Mouse (Mus musculus) v-Abl transformed pro-B cells (cell line): ENCODE measurements around the gene Kifap3.
"Not testable (repeated sequence)": the region's sequence is repeated elsewhere in the genome, so short reads cannot be mapped to it uniquely, and the experiment has no call there.

ENCODE experiments used
- in situ Hi-C, 2 experiments: fragments of 400-800 bp; cut with MboI; formaldehyde crosslinking; loops; one replicate each; pipeline ENCODE4 v1.15.1; 2025; ENCODE audit not compliant: unreplicated experiment in 2 of 2

Kifap3 gene

DNA sequence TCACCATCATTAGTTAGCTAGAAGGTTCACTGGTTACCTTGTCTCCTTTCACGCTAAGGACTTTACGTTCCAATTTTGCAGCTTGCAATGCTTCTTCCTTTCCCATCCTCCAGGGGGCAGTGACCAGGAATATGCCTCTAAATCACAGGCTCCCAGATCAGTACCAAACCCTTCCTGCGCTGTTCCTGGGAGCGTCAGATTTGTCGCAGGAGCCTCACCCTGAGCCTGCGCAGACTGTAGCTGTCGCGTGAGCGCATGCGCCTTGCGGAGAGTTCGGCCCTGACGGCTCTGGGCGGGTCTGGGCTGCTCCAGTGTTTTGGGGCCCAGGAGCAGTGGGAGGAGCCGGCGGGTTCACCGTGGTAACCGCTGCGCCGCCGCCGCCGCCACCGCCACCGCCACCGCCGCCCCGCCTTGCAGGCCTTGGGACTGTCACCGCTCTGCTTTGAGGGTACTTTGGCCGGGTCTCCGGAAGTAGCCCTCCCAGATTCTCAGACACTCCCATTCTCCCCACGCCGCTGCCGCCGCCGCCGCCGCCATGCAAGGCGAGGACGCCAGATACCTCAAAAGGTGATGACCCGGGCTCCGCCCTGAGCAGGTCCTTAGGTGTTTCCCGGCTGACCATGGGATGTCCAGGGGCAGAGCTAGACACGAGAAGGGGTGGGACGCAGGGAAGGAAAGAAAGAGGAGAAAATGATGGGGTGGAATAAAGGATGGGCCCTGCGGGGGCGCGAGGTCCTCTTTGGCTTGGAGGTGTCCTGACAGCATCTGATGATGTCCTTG lies at the start of gene Kifap3:
Gene Kifap3, plus strand, starts transcription at position 248 of the 780 bp plus-strand sequence.
- in situ Hi-C loops = no loop called here

DNA sequence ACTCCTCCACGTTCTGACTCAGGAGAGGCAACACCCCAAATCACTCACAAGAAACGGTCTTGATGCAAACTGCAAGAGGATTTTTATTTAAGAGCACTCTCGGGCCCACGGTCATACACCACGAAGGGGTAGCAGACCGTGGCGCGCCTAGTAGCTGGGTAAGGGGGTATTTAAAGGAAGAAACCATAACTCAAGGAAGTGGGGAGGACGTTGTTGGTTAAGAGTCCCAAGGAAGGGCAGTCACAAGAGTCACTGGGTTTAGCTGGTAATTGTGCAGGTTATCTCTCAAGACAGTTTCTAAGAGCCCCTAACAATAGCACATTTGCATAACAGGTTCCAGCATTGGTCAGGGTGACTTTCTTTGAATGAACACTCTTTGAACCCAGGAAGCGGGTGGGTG lies 48.2 kb upstream of the Kifap3 start:
- in situ Hi-C loops = not testable (repeated sequence)

DNA sequence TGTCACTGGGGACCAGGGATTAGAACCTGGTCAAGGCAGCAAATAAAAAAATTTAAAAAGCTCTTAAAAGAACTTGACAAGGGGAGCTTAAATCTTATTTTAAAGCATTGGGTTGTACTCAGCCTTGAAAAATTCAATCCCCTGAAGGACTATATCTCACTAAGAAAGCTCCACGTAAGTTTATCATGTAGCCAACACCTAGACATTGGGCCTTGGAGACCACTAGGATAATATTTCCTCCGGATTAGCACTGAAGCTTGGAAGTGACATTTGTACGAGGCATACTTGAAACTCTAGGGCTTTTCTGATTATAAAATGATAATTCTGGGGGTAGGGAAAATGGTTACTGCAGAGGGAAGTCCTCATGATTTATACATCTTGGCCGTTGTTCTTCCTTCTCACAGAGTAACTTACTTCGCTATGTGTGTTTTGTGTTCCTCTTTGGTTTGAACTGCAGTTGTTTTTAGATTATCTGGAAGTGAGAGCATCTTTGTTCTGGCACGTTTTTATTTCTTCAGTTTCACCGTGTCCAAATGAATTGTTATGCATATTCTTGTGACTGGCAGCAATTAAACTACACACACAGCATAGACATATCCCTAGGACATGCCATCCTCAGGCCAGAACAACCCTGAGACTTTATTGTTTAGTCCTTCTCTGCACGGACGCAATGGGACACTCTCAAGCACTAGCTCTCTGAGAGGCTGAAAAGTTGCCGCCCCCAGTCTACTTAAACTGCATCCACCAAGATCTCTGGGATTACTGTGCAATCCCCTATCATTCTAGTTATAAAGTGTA lies 42.7 kb upstream of the Kifap3 start:
- in situ Hi-C loops = no loop called here

DNA sequence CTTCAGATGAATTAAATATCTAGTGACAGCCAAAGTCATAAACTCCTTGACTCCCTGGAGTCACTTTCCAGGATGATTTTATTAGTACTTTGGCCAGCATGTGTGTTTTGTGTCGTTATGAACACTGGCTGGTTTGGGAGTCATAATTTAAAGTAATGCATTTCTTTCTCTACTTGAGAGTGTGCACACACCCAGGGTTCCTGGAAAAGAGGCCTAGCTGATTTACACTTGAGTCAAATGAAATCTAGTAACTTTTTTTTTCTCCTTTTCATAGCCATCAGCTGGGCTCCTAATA lies 42.2 kb upstream of the Kifap3 start:
- in situ Hi-C loops = no loop called here

DNA sequence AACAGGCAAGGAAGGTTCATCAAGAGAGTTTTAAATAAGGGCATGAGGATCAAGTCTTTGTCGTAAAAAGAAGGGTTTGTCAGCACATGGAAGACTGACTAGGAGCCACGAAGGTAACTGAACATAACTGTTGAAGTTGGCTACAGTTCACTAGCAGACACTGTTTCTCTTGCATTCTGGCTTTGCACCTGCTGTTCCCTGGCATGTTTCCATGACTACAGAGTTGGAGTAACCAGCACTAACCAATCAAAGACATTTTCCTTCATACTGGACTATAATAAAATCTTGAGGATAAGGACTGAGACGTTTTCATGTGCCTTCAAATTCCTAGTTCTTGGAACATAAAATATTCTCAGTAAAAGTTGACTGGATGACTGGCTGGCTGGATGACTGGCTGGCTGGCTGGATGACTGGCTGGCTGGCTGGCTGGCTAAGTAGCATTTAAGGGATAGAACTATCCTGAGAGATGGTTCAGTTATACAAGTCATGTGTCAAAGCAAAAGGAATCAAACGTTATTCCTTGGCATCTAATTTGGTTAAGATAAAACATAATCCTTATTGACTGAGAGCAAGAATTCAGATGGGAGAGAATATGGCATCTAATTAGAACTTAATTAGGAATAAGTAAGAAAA lies 27.9 kb upstream of the Kifap3 start:
- in situ Hi-C loops = no loop called here

DNA sequence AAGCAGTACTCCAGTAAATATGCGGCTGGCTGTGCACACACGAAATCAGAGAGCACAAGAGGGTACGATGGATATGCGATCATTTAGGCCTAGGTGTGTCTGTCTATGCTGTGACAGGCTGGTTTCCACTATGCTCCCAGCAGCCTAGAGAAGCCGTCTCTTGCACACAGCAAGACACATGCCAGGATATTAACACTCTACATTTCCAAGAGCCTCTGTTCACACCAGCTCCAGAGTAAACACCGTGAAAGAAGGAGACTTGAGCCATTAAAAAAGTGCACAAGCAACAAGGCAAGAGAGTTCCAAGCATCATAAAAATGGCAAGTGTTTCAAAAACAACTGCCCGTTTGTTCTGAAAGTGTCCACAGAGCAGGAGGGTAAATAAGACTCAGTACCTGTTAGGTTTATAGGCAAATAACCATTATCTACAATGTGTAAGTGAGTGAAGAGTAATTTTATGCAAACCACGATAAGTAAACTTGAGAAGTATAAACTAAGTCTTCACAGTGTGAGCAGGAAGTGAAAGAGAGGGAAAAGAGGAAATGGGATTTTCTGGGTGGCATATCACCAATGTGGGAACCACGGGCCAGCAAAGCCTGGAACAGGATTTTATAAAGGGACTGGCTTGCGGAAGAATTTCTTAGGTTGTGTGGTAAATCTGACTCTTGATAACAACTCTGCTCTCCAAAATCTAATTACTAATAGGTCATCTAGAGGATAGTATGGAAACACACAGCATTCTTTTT lies 21.7 kb upstream of the Kifap3 start:
- in situ Hi-C loops = no loop called here

DNA sequence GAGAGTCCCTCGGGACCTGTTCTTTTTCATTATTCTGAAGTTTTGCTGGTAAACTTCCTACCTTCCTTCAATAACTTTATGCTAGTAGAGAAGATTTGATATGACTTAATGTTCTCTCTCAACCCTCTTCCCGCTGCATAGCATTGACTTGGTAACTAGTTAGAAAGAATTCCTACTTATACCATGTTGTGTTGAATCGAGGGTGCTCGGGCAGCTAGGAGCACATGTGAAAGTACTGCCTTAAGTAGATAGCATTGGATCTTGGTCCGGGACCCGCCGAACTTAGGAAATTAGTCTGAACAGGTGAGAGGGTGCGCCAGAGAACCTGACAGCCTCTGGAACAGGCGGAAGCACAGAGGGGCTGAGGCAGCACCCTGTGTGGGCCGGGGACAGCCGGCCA lies 4.2 kb downstream of the Kifap3 start:
- in situ Hi-C loops = not testable (repeated sequence)

DNA sequence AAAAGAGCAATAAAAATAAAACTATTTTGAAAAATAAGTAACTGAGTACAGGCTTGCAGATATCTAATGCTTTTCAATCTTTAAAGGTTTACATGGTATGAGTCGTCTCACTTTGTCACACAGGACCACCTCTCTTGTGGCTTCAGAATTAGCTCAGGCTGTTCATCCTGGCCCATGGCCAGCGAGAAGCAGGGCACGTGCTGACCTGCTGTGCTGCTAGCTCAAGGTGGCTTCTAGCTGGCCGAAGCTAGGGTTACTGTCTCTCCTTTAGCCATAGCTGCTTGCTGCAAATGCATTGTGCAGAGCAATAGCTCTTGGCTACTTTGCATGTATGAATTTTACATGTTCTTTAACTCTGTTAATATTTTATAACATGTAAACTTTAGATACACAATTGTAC lies 42.0 kb downstream of the Kifap3 start:
- in situ Hi-C loops = no loop called here

DNA sequence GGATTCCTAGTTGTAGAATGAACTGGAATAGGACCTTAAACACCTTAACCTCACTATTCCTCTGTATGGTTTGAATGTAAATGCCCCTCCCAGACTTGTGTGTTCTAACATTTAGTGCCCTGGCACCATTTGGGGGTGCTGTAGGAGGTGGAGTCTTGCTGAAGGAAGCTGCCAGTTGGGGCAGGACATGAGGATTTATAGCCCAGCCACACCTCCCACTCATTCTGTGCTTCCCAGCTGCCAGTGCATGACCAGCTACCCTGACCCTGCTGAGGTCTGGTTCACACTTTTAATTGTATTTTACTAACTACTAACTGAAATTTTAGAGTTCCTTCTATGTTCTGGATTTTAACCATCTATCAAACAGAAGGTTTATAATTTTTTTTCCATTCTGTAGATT lies 50.1 kb downstream of the Kifap3 start:
- in situ Hi-C loops = no loop called here

DNA sequence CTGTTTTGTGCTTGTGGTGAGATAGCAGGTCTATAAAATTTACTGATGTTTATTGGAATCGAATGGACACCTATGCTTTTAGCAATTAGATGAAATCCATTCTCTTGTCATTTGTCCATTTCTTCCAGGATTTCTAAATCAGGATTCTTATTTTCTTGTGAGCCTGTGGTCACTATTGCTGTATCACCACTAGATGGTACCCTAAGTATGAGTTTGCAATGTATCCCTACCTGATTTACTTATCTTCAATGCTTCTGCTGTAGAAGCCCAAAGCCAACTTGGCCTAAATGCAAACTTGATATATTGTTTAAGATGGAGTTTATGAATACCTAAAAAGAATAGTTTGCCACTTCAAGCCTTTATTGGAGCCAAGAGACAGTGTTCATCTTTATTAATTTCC lies 54.7 kb downstream of the Kifap3 start:
- in situ Hi-C loops = no loop called here

DNA sequence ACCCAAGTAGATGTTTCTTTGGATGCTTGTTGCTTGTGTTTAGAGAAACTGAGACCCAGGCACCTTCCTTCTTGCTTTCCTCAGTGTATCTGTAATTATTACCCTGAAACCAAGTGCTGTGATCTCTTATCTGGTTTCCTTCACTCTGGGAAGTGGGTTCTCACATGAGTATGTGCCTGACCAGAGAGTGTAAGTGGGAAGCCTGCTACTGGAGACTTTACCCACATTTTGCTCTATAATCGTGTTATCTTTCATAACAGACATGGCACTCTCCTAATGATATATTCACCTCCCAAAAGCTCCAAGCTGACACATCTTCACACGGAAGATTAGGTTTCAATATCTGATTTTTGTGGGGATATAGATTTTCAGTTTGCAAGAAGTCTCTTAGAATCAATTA lies 55.7 kb downstream of the Kifap3 start:
- in situ Hi-C loops = no loop called here

DNA sequence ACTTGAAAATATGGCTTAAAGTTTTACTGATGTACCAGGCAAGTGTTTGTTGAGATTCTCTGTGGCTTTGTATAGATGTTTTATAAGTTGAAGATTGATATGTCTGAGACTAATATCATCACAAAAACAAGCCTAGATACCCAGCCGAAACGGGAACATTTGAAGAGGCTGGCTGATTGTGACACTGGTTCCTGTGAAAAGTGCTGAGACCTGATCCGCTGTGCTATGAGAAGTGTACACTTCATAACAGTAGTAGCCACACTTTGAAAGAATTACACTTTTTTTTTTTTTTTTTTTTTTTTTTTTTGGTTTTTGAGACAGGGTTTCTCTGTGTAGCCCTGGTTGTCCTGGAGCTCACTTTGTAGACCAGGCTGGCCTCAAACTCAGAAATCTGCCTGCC lies 59.1 kb downstream of the Kifap3 start:
- in situ Hi-C loops = not testable (repeated sequence)

DNA sequence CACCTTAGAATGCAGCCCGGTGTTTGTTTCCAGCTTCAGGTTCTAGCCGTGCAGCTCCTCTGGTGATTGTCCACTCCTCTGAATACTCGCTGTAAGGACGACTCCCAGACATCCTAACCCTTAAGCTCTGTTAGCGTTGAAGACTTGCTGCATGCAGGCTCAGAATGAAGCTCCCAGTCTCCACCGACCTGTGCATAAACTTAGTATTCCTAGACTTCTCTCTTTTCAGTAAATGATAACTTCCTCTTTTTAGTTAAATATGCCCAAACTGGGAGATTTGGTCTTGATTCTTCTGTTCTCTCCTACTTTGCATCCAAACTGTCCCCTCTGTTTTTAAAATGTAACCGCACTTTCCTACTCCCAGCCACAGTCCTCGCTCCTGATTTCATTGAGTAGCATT lies 61.2 kb downstream of the Kifap3 start:
- in situ Hi-C loops = no loop called here

DNA sequence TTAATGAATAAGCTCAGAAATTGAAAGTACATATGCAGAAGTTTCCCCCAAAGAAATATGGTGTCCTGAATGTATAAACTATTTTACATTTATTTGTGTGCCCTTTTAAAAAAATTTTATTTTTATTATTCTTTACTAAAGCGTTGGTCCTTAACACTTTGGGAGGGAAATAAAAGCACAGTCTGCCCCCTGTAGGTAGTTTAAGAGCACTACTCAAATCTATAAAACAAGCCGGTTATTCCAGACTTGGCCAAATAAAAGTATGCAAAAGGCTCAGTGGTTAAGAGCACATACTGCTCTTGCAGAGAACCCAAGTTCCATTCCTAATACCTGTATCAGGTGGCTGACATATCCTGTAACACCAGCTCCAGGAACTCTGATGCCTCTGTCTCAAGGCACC lies 62.9 kb downstream of the Kifap3 start:
- in situ Hi-C loops = no loop called here

DNA sequence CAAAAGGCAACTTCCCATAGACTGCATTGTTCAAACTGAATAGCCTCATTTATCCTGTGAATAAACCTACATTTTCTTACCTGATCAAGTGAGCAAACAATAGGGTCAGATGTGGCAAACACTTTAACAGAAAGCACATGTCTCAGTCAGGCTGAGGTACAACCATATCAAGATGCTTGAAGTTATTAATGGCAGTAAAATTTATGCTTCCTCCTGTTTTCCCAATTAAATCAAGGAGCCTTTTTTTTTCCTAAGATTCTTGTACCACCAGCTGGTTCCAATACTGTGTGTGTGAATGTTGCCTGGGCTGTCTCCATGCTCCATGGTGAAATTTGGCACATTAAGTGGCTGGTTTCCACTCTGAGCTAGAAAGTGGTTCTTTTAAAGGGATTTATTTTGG lies 64.5 kb downstream of the Kifap3 start:
- in situ Hi-C loops = no loop called here

DNA sequence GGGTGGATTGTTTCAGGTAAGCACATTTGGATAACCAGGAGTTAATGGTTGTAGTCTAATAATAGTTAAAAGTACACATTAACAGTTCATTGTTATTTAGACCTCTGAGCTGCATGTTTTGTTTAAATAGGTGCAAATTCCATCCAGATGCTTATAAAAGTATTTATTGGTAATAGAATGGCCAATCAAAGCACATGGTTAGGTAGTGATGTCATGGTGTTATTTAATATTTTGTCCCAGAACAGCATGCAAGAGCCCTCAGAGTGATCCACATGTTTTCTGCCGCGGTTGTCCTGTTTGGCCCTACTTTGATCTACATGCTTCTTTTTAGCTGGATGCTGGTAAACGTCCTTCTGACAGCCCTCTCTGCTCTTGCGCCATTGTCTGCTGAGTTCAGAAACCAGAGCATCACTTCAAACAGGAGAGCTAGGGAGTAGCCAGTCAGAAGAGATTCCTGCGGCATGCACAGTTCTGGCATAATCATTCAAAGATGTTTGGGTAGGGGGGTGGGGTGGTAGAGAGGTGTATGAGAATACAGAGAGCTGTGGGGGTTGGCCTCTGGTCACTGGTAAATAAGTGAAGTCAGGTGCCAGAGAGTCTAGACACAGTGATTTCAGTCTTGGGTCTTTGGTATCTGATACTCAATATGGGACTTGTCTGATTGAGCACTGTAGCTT lies 73.6 kb downstream of the Kifap3 start:
- in situ Hi-C loops = no loop called here

DNA sequence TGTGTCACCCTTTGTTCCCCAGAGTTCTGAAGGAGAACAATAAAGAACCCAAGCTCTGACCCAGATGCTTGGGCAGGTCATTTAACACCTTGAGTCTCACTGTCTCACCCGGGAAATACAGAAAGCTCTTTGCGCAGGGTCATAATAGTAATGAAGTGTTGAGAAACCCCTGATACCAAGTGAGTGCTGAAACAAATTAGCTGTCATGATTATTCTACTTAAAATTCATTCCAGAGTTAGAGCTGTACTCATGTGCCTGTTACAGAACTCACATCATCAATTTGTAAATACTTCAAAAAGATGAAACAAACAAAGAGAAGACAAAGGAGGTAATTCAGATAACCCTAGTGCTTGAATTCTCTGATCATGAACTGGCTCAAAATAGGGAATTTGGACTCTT lies 79.0 kb downstream of the Kifap3 start:
- in situ Hi-C loops = no loop called here

DNA sequence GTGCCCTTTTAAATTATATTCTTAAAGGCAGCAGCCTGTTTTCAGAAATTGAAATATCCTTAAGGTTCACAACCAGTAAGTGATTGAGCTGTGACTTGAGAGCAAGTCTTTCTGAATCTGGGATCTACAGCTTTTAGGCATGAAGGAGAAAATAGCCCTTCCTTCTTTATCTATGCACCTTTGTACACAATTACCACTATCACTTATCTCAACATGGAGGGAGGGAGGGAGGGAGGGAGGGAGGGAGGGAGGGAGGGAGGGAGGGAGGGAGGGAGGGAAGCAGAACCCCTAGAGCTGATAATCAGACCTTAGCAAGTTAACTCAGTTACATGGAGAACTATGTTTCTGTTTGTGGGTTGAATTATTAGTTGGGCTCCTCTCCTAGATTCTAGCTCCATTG lies 82.2 kb downstream of the Kifap3 start:
- in situ Hi-C loops = no loop called here

DNA sequence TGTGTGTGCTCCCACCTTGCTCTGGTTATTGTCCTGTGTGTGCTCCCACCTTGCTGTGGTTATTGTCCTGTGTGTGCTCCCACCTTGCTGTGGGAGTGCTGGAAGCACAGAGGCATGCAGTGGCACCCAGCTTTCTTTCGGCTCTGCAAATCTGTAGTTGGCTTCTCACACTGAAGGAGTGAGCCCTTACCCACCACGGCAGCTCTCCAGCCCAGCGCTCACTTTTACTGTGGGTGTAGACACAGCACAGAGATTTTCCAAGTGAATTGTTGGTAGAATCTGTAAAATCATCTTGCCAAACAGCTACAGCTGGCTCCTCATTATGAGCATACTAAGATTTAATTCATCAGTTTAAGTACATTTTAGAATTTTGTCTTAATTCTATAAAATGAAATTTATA lies 93.8 kb downstream of the Kifap3 start:
- in situ Hi-C loops = no loop called here

DNA sequence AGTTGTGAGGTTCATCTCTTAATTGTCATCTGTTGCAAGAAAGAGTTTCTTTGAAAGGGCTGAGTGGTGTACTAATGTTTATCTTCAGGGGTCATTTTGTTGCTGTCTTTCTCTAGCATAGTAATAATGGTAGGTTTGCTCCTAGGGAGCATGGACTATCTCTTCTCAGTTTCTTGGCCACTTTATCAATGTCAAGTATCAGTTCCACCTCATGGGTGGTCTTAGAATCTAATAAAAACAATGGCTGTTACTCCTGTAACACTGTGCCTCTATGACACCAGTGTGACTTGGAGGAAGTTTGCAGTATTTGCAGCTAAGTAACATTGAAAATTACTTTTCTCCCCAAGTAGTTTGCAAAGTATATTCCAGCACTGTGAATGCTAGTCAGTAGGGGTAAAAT lies 110.2 kb downstream of the Kifap3 start:
- in situ Hi-C loops = no loop called here

DNA sequence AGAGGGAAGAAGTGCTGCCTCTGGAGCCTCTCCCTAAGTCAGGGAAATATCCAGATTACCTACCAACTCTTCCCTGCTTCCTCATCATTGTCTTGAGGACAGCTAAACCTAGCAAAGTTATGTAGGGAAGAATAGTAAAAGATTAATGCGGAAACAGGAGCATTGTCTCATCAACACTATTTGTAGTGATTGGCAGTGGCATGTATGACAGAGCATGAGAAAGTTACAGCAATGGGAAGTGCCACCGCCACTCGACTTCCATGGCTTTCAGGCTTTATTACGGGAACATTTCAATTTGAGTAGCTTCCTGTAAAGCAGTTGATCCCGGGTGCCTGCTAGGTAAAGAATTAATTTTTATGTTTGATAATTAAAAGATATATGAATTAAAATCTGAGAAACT lies 113.9 kb downstream of the Kifap3 start:
- in situ Hi-C loops = no loop called here
